Mouse (Mus musculus) brain, embryonic 14.5 days (tissue): ENCODE results near the gene Oser1. TPM values are rescaled to one million over a fixed set of nuclear protein-coding genes. Genes with fewer than 3 reads are reported as not detected.

Source experiments
- DNase-seq: peaks from one replicate; pipeline ENCODE4 v3.0.0-alpha.2; 2011; ENCODE audit warnings: low read depth
- CTCF ChIP-seq: fragments of 200-500 bp; IDR thresholded peaks from 2 replicates; pipeline ENCODE4 v1.5.1; 2012; ENCODE audit warnings: inconsistent platforms, mild to moderate bottlenecking, moderate library complexity, borderline replicate concordance; ENCODE audit not compliant: insufficient read depth, insufficient read length; ENCODE audit errors: extremely low read depth
- POLR2A ChIP-seq: fragments of 200-500 bp; IDR thresholded peaks from 2 replicates; pipeline ENCODE4 v1.6.1; 2012; ENCODE audit warnings: mild to moderate bottlenecking, inconsistent platforms, borderline replicate concordance; ENCODE audit not compliant: poor library complexity, insufficient read depth, insufficient read length, severe bottlenecking; ENCODE audit errors: extremely low read depth
- polyA plus RNA-seq: library from polyadenylated mRNA; depleted of rRNA; stranded (reverse); fragments of >200 nt; gene quantifications from 2 replicates; pipeline ENCODE4 v1.2.3, GENCODE M21; 2012; rRNA removed

Oser1 gene
- polyA plus RNA-seq, 1 experiment = 30.5 TPM

GRCm38 (mm10) chr2:163359253-163359652 lies 65.2 kb downstream of the Oser1 start:
- no peak for DNase-seq
- no peak for TF ChIP-seq CTCF
- TF ChIP-seq POLR2A = no peak

GRCm38 (mm10) chr2:163358662-163359061 lies 65.8 kb downstream of the Oser1 start:
- no peak for DNase-seq
- TF ChIP-seq CTCF = no peak
- no peak for TF ChIP-seq POLR2A

- TF ChIP-seq CTCF (no peak), POLR2A (no peak)
- no peak for DNase-seq
These were observed 68.2 kb downstream of the Oser1 start for GRCm38 (mm10) chr2:163356113-163356840.

Other genes starting within 250 kb of the Oser1 start
- gene Tox2, start 221.6 kb downstream of the Oser1 start, polyA plus RNA-seq = 67.0 and 70.4 TPM in 2 replicates
- 0.66 and 1.0 TPM in 2 replicates for gene Jph2, start 26.7 kb downstream of the Oser1 start, polyA plus RNA-seq
- gene Gdap1l1, start 13.8 kb upstream of the Oser1 start, polyA plus RNA-seq = 142 and 170 TPM in 2 replicates
- 5.3 and 9.8 TPM in 2 replicates for gene Fitm2, start 47.9 kb upstream of the Oser1 start, polyA plus RNA-seq
- 0.13 TPM in 1 of 2 replicates, not detected in the other for gene R3hdml, start 67.6 kb upstream of the Oser1 start, polyA plus RNA-seq
- 0.05 TPM in 1 of 2 replicates, not detected in the other for gene Hnf4a, start 82.1 kb upstream of the Oser1 start, polyA plus RNA-seq
- 32.5 and 35.8 TPM in 2 replicates for gene Ttpal, start 177.6 kb upstream of the Oser1 start, polyA plus RNA-seq
- gene Serinc3, start 220.4 kb upstream of the Oser1 start, polyA plus RNA-seq = 88.3 and 93.9 TPM in 2 replicates
- gene Pkig, start 233.7 kb upstream of the Oser1 start, polyA plus RNA-seq = 66.6 and 73.9 TPM in 2 replicates